Mouse (Mus musculus): ENCODE measurements around the gene Dscam.

DNA sequence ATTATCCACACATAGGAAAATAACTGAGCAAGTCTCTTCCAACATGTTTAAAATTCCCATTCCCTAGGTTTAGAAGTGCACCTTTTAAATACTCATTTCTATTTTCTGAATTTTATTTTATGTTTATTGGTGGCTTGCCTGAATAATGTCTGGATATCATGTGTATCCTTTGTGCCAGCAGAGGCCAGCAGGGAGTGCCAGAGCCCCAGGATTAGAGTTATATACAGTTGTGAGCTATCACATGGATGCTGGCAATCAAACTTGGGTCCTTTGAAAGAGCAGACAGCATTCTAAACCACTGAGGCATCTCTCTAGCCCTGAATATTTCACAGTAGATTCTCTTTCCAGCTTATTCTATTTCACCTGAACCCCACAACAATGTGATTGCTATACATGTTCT lies 271.2 kb downstream of the Dscam start:
- TF ChIP-seq CTCF (IDR thresholded peaks at IDR 0.05; ENCODE audit: low read depth) (no peak), EP300 (IDR thresholded peaks at IDR 0.05; ENCODE audit: low read depth) (no peak)

All from heart, postnatal 0 days (tissue).